Mouse (Mus musculus) olfactory bulb, adult 2 months (tissue): ENCODE measurements around the gene Tpk1.

Source experiments
- CTCF ChIP-seq: fragments of 200-500 bp; IDR thresholded peaks from 2 replicates; pipeline ENCODE4 v1.5.1; 2012; ENCODE audit warnings: low read depth, mild to moderate bottlenecking, low read length, moderate library complexity; ENCODE audit not compliant: insufficient read depth
- POLR2A ChIP-seq: fragments of 200-500 bp; IDR thresholded peaks from 2 replicates; pipeline ENCODE4 v1.6.1; 2012; ENCODE audit warnings: mild to moderate bottlenecking, low read depth, low read length, moderate library complexity; ENCODE audit not compliant: insufficient read depth

DNA sequence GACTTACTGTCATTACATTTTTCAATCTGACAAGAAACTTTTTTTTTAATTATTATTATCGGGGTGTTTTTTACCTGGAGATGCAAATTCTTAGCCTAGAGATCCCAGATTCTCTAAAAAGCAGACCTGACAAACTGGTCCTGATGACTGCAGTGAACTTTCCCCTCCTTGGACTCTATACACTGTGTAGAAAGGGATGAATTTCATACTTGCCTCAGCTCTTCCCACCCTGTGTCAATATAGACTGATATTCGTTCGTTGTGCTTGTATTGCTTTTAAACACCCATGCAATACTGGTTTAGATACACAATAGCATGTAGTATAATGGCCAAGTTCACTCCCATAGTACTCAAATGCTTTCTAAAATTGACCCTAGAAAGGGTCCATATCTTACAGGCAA is 189.7 kb downstream of the Tpk1 start:
- TF ChIP-seq CTCF (no peak), POLR2A (no peak)
